Mouse (Mus musculus): ENCODE results near the gene 4933428M09Rik. TPM values are rescaled to one million over a fixed set of nuclear protein-coding genes. Genes with fewer than 3 reads are reported as not detected.

The 4933428M09Rik gene
- not detected in 2 replicates for total RNA-seq (2023)

DNA sequence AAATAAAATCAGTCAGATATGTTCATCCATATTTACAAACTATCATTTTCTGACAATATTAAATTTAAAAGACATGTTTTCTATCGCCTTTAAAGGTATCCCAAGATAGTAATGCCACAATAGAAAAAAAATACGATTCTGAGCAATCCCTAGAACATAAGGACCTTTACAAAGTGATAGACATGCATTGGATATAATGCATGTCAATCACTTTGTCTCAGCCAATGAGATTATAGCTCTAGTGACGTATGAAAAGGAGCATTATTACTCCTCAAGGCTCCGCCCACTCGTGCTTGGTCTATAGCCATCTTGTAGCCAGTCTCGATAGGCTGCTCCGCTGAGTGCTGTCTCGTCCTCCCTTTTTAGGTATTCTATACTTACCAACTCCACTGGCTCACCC is at the start of gene 4933428M09Rik:
Gene 4933428M09Rik (plus strand): TSS at position 301 of the 400 bp plus-strand sequence.

DNA sequence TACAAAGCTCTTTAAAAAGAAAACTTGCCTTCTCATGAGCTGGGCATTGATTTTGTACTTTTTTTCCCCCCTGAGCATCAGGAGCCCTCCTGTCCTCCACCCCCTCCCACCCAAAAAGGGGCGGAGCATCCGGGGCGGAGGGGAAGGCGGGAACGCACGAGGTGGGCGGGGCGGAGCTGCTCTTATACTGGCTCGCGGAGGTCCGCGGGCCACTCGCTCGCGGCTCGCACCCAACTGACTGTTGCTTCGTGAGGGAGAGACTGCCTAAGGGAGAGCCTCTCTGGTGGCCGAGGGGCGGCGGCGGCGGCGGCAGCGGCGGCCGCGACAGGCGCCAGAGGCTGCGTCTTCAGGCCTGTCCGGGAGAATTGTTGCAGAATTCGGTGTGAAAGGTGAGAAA is 30.8 kb downstream of the 4933428M09Rik start, which contains the start of gene Mum1l1:
Gene Mum1l1 (plus strand): TSS at position 214 of the 397 bp plus-strand sequence.

Other genes with a start within 250 kb of the 4933428M09Rik start
- gene Serpina7, start 94.0 kb upstream of the 4933428M09Rik start, total RNA-seq (2023) = not detected in 2 replicates
- not detected in 2 replicates for gene 4930513O06Rik, start 93.0 kb upstream of the 4933428M09Rik start, total RNA-seq (2023)
- gene Mum1l1, start 30.8 kb downstream of the 4933428M09Rik start, total RNA-seq (2023) = not detected in 2 replicates
- gene Trap1a, start 154.5 kb downstream of the 4933428M09Rik start, total RNA-seq (2023) = 0.34 TPM in 1 of 2 replicates, not detected in the other